Mouse (Mus musculus) regulatory T cell (primary cell): Measurements from ENCODE around the gene Olfr20.
"Not testable (repeated sequence)": the region's sequence is repeated elsewhere in the genome, so short reads cannot be mapped to it uniquely, and the experiment has no call there.

Experiments used
- in situ Hi-C: fragments of 300-600 bp; cut with MboI, MseI; formaldehyde crosslinking; loops from one replicate; pipeline ENCODE4 v1.15.1; 2025; ENCODE audit warnings: high pct_unique_total_duplicates

Gene Olfr20

DNA sequence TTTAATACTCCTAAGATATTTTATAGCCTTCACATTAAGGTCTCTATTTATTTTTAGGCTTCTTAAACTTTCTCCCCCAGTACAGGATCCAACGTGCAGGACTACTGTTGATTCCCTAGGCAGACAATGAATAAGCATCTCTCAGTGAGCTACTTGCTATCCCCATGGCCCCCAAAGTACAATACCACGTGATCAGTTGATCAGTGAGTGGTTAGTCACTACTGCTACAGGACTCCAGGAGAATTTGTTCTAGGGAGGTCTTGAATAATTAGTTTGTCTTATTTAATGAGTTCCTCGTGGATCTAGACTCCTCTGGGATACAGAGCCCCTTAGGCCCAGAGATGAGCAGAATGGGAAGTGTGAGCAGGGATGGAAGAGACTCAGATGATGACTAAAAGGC is at the start of gene Olfr20:
Gene Olfr20, plus strand, starts transcription at position 301 of the 400 bp plus-strand sequence.
- in situ Hi-C loops, result no loop called here

DNA sequence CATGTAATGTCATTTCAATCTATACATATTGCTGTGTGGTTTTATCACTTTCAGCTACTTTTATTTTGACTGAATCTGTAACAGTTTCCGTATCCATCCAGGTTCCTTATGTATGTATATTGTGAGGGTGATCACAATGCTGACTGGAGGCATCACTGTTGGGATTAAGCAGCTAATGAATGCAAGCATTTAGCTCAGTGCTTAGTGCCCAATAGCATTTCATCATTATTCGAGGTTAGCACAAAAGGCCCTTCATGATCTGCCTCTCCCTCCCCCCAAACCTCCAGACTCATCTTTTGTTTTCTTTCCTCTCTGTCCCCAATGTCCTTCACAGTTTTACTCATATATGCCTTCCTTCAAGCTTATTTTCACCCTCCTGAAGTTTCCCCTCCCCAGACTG is 47.5 kb upstream of the Olfr20 start:
- in situ Hi-C loops, result no loop called here

DNA sequence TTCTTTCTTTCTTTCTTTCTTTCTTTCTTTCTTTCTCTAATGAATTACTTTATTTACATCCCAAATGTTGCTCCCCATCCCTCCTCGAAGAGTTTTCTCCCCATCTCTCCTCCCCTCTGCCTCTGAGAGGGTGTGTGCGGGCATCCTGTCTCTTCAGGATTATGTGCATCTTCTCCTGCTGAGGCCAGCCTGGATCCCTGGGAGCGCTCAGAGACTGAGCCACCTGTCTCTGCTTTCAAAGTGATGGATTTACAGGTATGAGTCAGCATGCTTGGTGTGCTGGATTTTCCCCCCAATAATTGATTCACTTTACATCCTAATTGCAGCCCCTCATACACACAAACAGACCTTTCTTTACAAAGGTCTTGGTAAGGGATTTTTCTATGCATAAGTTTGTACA is 34.6 kb upstream of the Olfr20 start:
- in situ Hi-C loops, result no loop called here

DNA sequence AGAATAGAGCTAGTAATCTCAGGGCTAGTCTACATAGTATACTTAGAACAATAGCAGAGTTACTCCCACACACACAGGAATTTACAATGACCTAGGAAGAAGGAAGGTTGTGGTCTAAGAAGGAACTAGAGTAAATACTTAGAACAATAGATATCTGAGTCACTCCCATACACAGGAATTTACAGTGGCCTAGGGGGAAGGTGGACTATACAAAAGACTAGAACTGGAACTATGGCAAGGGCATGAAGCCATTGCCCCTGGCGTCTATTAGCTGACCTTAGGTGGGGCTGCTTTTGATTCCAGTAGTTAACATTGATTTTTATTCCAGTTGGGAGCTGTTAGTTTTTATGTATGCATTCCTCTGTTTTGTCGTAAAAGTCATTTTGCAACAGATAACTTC is 32.0 kb upstream of the Olfr20 start:
- in situ Hi-C loops, result not testable (repeated sequence)

DNA sequence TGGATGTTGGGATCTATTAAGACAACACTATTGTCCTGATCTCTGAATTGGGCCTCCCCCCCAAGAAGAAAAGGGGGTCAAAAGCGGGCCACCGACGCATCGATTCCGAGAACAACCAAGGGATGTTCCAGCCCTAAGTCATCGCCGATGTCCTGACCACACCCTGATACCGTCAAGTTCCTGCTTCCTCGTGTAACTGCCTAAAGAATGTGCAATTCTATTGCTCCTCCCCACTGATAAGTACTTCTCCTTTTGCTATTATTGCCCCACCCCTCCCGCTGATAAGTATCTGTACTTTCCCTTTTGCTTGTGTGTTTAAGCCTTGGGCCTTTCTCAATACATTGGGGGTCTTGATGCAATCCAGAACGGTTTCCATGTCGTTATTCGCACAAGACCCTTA is 29.5 kb upstream of the Olfr20 start:
- in situ Hi-C loops, result not testable (repeated sequence)

DNA sequence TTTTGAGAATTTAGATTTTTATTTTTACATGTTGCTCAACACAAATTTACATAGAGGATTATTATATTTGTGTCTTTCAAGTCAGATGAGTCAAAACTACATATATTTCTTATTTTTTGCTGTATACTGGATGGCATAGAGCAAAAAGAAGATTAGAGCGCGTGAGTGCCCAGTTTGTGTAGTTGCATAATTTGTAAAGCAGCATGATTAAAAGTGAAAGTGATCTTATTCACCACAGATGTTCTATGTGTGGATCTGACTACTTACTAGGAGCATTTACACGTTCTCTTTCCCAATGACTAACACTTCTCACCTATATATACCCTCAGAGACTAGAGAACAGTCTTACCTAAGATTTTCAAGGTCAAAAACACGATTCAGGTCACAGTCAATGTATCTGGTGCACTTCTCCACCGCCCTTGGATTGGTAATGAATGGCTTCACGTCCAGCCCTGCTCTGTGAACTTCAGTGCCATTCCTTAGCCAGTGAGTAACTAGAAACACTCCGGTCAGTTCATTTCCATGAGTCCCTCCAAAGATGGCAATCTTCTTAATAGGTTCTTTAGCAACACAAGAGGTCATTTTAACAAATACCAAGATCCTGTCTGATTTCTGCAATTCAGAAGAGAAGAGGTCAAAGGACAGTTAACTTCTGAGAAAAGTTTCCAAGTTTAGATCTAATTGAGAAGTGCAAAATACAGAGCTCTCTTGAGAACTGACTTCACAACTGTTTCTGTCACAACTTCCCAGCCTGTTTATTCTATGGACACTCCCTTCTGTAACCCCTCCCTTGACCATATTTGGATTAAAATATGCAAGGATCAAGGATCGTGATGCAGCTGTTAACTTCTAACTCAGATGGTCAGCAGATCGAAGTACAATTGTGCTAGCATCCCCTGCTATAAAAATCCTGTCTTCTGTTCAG is 26.4 kb upstream of the Olfr20 start:
- in situ Hi-C loops, result no loop called here

DNA sequence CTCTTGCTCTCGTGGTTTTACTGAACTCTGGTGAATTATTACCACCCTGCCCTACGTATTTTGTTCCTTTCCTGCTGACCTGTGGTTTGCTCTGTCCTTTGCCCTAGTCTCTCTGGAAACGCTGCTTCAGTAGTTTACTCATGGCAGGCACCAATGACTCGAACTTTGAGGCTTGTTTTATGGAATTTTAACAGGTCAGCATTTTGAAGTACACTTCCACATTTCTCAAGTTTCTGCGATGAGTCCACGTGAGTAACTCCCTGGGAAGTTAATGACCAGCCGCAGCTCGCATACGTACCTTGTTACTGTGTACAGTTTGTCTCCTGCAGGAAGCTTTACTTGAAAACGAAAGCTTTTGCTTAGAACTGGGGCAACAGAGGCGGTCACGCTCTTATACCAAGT is 24.1 kb upstream of the Olfr20 start:
- in situ Hi-C loops, result no loop called here

DNA sequence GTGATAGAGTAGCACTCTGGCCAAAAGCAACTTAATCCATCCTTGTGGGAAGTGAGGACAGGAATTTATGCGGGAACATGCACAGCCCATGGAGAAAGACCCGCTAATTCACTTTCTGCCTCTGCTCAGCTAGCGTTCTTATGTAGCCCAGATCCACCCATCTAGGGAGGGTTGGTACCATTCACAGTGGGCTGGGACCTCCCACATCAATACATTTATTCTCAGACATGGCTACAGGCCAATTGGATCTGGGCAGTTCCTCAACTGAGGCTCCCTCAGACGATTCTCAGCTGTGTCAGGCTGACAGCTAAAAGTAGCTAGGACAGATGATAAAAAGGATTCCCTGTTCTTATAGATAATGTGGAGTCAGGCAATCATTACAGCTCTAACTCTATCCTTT is 23.2 kb upstream of the Olfr20 start:
- in situ Hi-C loops, result no loop called here

DNA sequence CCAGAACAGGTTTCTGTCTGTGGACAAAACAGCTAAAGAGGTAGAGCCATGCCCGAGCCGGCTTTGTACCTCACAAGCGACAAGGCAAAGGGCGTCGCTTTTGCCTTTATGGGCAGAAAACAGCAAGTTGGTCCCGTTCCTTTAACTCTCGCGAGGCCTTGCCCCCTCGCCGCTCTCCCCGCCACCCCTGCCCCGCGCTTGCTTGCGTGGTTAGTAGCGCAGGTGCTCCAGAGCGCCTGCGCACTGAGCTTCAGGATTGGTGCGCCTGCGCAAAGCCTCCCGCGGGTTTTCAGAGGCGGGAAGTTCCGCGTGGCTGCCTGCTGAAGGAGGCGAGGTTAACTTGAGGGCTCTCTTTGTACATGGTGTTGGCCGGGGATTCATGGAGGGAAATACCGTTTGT is 21.1 kb upstream of the Olfr20 start, which contains the start of the genes Aspa, Gm49340 and Spata22:
Gene Aspa, minus strand, starts transcription at position 155 of the 400 bp plus-strand sequence.
Gene Gm49340, plus strand, starts transcription at position 300 of the 400 bp plus-strand sequence.
Gene Spata22, plus strand, starts transcription at position 300 of the 400 bp plus-strand sequence.
- in situ Hi-C loops, result no loop called here

DNA sequence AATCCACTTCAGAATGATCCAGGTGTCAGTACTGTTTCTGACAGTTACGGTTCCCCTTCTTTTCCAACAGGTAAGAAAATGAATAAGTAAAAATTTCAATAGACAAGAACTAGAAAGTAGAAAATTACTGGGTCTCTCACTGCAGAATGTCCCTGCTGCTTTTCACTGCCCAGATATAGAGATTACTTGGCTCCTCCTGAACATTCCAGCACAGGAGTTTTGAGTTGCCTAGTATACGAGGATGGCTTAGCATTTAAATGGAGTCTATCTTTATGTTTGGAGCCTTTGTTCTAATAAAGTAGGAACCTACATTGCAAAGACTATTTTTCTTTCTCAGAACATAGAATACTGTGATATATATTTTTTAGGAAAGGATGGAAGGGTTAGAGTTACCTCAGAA is 17.2 kb upstream of the Olfr20 start:
- in situ Hi-C loops, result no loop called here

DNA sequence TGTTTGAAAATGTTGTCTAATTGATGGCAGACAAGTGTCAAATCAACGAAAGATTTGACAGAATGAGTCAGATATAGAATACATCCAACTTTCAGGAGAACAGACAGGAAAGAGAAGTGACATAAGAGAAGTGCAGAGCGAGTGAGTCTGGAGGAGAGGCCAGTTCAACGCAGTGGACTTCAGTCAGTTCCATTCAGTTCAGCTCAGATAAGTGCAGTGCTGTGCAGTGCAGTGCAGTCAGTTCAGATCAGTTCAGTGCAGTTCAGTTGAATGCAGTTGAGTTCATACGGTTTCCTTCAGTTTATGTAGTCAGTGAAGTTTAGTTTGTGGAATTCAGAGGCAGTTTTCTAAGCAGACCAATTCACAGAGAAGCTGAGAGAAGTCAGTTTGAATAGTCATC is 13.7 kb upstream of the Olfr20 start:
- in situ Hi-C loops, result no loop called here

DNA sequence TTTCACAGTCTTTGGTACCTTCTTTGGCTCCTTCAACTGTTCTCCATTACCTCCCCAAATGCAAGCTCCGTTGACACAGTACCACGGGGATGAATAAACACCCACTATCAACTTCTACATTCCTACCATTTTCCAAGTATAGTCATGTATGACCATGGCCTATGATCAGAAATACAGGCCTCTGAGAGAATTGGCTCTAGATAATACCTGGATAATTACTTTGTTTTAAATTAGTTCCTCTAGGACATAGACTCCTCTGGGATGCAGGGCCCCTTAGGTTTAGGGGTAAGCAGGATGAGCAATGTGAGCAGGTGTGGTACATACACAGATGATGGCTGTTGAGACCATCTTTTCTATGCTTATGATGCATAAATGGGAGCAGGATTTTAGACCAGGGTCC is 20.4 kb downstream of the Olfr20 start, which contains the start of gene Olfr376:
Gene Olfr376, plus strand, starts transcription at position 301 of the 400 bp plus-strand sequence.
- in situ Hi-C loops, result no loop called here

DNA sequence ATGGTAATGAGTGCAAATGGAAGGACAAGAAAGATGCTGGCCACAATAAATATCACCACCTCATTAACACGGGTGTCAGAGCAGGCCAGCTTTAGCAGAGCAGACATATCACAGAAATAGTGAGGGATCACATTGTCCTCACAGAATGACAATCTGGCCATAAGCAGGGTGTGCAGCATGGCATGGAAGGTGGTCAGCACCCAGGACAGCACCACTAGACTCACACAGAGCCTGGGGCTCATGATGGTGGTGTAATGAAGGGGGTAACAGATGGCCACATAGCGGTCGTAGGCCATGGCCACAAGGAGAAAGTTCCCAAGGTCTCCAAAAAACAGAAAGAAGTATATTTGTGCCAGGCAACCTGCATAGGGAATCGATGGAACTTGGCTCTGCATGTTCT is 44.8 kb downstream of the Olfr20 start:
- in situ Hi-C loops, result no loop called here

DNA sequence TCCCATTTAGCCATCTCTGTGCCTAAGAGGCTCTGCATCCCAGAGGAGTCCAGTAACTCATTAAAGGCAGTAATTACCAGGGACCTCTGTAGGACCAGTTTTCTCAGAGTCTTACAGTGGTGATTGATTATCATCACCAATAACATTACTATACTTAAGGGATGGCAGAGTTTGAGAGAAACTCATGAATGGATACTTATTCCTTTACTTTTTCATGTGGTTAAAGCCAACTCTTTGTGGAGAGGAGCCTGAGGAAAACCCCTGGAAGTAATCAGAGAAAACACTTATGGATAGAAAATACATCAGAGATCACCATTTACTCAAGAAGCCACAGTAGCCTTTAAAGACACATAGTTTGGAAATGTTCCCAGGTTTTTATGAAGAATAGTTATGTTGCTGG is 48.9 kb downstream of the Olfr20 start, which contains the start of gene Olfr1:
Gene Olfr1, minus strand, starts transcription at position 101 of the 400 bp plus-strand sequence.
- in situ Hi-C loops, result no loop called here
